Mouse (Mus musculus): ENCODE data around the gene Nell2. TPM values are rescaled to one million over a fixed set of nuclear protein-coding genes. Genes with fewer than 3 reads are reported as not detected.
A peak's percentile ranks its signal among the peaks of the same experiment; 100 is the strongest.

The Nell2 gene
- 21.0 and 24.5 TPM in 2 replicates for polyA plus RNA-seq (2014; fragmentation: Nextera tagmentation; extraction: Ambion mirVana)

DNA sequence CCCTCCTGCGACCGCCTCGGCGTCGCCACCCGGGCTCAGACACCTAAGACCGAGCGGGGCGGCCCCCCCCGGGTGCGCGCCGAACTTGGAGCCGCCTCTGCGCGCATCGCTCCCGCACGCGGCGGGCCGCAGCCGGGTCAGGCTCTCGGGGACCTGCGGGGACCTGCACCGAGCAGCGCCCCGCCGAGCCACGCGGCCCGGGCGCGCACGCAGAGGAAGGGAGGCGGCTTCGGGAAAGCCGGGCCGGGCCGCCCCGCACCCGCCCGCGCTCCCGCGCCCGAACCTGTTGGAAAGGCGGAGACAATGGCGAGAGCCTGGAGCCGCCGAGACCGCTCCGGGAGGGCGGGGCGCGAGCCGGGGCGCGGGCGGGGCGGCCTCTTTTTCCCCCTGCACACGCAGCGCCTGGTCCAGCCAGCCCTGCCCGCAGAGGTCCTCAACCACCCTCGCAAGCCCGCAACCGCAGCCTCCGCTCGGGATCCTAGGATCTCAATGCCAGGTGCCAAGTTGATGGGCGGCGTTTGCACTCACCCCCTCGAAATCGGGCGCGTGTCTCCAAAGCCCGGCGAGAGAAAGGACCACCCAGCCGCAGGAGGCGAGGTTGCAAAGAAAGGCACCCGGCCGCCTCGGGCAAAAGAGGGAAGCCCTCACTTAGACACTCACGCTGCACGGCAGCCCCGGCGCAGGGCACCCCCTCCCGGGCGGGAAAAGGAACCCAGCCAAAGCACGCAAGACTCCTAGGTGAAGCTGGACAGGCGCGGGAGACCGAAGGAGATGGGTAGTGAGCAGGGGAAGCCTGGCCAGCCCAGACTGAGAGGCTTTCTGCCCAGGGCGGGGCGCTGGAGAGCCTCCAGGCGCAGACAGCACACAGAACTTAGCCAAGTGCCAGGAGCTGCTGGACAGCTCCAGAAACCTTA, at the start of gene Nell2:
TSS of gene Nell2 (minus strand) at position 612 of the 914 bp plus-strand sequence.
- WGBS = under 1% methylated on average over 81 of the region's 95 CpGs
- ATAC-seq (replicated peaks; ENCODE audit: low FRiP score, low TSS enrichment, low read depth) (peak; percentile 71), DNase-seq (ENCODE audit: low spot score) (peak; percentile 82)
- Histone ChIP-seq H3K36me3 (ENCODE audit: control insufficient read depth, insufficient read depth, low read length) (no peaks in the 10 kb centered on the region), H3K9ac (ENCODE audit: low read length) (peak within 1 kb of the TSS; percentile 25), H3K27ac (ENCODE audit: low read depth) (no peak within 1 kb of the TSS), H3K9me3 (ENCODE audit: control insufficient read depth, low read length) (no peaks in the 10 kb centered on the region), H3K4me3 (ENCODE audit: low read depth, low read length) (peak within 1 kb of the TSS; percentile 57), H3K4me1 (replicated peaks; ENCODE audit: control insufficient read depth, insufficient read depth, low read length) (0 out of 2 replicates have a peak, but pooled peaks cover 5% of the 10 kb centered on the region), H3K4me2 (ENCODE audit: low read length) (peak within 1 kb of the TSS; percentile 97), H3K27me3 (replicated peaks; ENCODE audit: control insufficient read depth, insufficient read depth, low read length) (peaks cover 40% of the 10 kb centered on the region)

DNA sequence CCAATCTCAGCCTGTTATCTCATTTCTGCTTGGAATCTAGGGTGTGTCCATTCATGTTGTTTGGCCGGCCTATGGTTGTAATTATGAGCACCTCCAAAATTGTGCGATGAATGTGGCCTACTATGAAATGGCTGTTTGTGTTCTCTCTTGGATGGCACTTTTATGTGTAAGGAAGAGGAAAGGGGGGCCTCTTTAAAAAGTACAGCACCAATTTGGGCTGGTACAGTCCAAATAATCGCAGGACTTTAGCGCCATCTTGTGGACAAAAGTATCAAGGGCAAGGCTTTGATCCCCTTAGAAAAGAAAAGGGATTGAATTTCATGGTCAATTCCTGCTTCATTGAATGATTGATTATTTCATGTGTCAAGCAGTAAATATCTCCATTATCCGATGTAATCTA, 46.3 kb upstream of the Nell2 start:
- no peaks in the 10 kb centered on the region for H3K36me3 ChIP-seq (ENCODE audit: control insufficient read depth, insufficient read depth, low read length)
- H3K9me3 ChIP-seq (ENCODE audit: control insufficient read depth, low read length) = no peaks in the 10 kb centered on the region
- no peaks in the 10 kb centered on the region for H3K27me3 ChIP-seq (replicated peaks; ENCODE audit: control insufficient read depth, insufficient read depth, low read length)
- WGBS = 14% methylated on average over 5 of the region's 5 CpGs
- ATAC-seq (replicated peaks; ENCODE audit: low FRiP score, low TSS enrichment, low read depth) = 0 out of 2 replicates have a peak, but pooled peaks have one; percentile 36
- no peak overlapping the region for H3K4me3 ChIP-seq (ENCODE audit: low read depth, low read length)
- DNase-seq (ENCODE audit: low spot score) = peak; percentile 73
- no peaks in the 10 kb centered on the region for H3K4me1 ChIP-seq (replicated peaks; ENCODE audit: control insufficient read depth, insufficient read depth, low read length)
- H3K4me2 ChIP-seq (ENCODE audit: low read length) = no peak overlapping the region
- H3K27ac ChIP-seq (ENCODE audit: low read depth) = no peak overlapping the region
- H3K9ac ChIP-seq (ENCODE audit: low read length) = no peak overlapping the region

DNA sequence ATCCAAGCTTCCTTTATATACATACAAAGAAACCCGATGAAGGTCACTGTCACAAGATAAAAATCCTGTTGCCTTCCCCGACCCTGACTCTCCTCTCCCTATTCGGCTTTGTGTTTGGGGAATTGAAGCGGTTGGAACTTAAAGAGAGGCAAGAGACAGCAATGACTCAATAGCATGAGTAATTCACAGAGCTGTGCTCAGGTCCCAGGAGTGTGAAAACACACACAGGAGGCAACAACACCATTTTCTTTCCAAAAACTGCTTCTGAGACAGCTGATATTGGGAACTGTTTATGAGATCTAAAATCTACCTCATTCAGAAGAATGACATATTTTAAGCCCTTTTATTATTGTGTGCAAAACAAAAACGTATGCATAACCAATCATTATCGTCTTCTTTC, 41.2 kb upstream of the Nell2 start:
- H3K27me3 ChIP-seq (replicated peaks; ENCODE audit: control insufficient read depth, insufficient read depth, low read length) = no peaks in the 10 kb centered on the region
- no peak overlapping the region for H3K27ac ChIP-seq (ENCODE audit: low read depth)
- WGBS = 86% methylated on average over 6 of the region's 6 CpGs
- H3K4me1 ChIP-seq (replicated peaks; ENCODE audit: control insufficient read depth, insufficient read depth, low read length) = no peaks in the 10 kb centered on the region
- H3K4me3 ChIP-seq (ENCODE audit: low read depth, low read length) = no peak overlapping the region
- no peak overlapping the region for H3K4me2 ChIP-seq (ENCODE audit: low read length)
- H3K9me3 ChIP-seq (ENCODE audit: control insufficient read depth, low read length) = no peaks in the 10 kb centered on the region
- DNase-seq (ENCODE audit: low spot score) (no peak), ATAC-seq (replicated peaks; ENCODE audit: low FRiP score, low TSS enrichment, low read depth) (no peak)
- H3K36me3 ChIP-seq (ENCODE audit: control insufficient read depth, insufficient read depth, low read length) = no peaks in the 10 kb centered on the region
- H3K9ac ChIP-seq (ENCODE audit: low read length) = no peak overlapping the region

DNA sequence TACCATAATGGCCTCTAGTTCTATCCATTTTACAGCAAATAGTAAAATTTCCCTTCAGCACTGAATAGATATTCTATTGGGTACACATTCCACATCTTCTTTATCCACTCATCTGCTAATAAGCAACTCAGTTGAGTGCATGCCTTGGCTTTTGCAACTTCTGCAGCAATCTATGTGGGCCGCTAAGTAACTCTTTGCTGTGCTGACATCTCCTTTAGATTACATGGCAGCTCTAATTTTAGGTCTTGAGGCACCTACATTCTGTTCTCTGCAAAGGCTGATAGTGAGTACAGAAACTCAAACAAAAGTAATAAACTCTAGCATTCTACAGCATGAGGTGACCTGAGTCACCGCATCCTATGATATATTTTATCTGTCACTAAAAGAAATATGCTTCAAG, 36.8 kb upstream of the Nell2 start:
- no peaks in the 10 kb centered on the region for H3K27me3 ChIP-seq (replicated peaks; ENCODE audit: control insufficient read depth, insufficient read depth, low read length)
- no peaks in the 10 kb centered on the region for H3K36me3 ChIP-seq (ENCODE audit: control insufficient read depth, insufficient read depth, low read length)
- ATAC-seq (replicated peaks; ENCODE audit: low FRiP score, low TSS enrichment, low read depth) (no peak), DNase-seq (ENCODE audit: low spot score) (no peak)
- no peak overlapping the region for H3K9ac ChIP-seq (ENCODE audit: low read length)
- H3K4me1 ChIP-seq (replicated peaks; ENCODE audit: control insufficient read depth, insufficient read depth, low read length) = no peaks in the 10 kb centered on the region
- H3K27ac ChIP-seq (ENCODE audit: low read depth) = no peak overlapping the region
- H3K9me3 ChIP-seq (ENCODE audit: control insufficient read depth, low read length) = no peaks in the 10 kb centered on the region
- WGBS = 94% methylated on average over 2 of the region's 2 CpGs
- no peak overlapping the region for H3K4me2 ChIP-seq (ENCODE audit: low read length)
- no peak overlapping the region for H3K4me3 ChIP-seq (ENCODE audit: low read depth, low read length)

DNA sequence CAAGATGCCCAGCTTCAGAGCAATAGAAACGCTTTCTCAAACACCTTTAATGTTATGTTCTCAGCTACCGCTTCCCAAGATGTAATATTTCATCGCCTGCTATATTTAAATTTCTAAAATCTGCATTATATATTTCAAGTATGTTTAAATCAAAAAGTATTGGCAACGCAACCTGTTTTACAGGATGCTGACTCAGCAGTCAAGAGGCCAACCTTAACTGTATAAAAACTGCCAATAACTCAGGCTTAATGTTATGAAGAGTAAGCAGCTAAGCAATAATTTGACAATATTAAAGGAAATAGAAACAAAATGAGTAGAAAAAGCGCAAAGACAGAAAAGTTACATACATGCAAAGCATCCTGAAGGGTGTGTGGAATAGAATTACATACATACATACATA, 32.9 kb upstream of the Nell2 start:
- 93% methylated on average over 5 of the region's 5 CpGs for WGBS
- H3K9ac ChIP-seq (ENCODE audit: low read length) = no peak overlapping the region
- H3K4me2 ChIP-seq (ENCODE audit: low read length) = no peak overlapping the region
- H3K27me3 ChIP-seq (replicated peaks; ENCODE audit: control insufficient read depth, insufficient read depth, low read length) = no peaks in the 10 kb centered on the region
- DNase-seq (ENCODE audit: low spot score) (no peak), ATAC-seq (replicated peaks; ENCODE audit: low FRiP score, low TSS enrichment, low read depth) (no peak)
- no peak overlapping the region for H3K4me3 ChIP-seq (ENCODE audit: low read depth, low read length)
- no peaks in the 10 kb centered on the region for H3K9me3 ChIP-seq (ENCODE audit: control insufficient read depth, low read length)
- no peaks in the 10 kb centered on the region for H3K4me1 ChIP-seq (replicated peaks; ENCODE audit: control insufficient read depth, insufficient read depth, low read length)
- H3K36me3 ChIP-seq (ENCODE audit: control insufficient read depth, insufficient read depth, low read length) = no peaks in the 10 kb centered on the region
- no peak overlapping the region for H3K27ac ChIP-seq (ENCODE audit: low read depth)

DNA sequence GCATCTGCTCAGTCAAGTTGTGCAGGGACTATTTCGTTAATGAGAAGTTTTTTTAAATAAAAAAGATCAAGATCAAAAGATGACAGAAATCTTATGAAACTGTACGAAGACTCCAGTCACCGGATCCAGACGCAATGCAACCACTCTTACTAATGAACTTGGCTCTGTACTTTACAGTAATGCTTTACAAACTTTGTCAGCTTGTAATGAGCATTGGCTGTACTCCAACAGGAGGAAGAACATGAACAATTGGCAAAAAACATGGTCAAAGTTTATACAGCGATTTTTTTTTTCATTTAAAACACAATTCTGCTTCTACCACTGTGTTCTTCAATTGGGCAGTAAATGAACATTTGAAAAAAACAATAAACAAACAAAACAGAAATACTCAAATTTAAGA, 21.7 kb upstream of the Nell2 start:
- Histone ChIP-seq H3K27ac (ENCODE audit: low read depth) (no peak overlapping the region), H3K4me3 (ENCODE audit: low read depth, low read length) (no peak overlapping the region), H3K27me3 (replicated peaks; ENCODE audit: control insufficient read depth, insufficient read depth, low read length) (no peaks in the 10 kb centered on the region), H3K4me2 (ENCODE audit: low read length) (no peak overlapping the region), H3K4me1 (replicated peaks; ENCODE audit: control insufficient read depth, insufficient read depth, low read length) (no peaks in the 10 kb centered on the region), H3K9ac (ENCODE audit: low read length) (no peak overlapping the region), H3K9me3 (ENCODE audit: control insufficient read depth, low read length) (no peaks in the 10 kb centered on the region), H3K36me3 (ENCODE audit: control insufficient read depth, insufficient read depth, low read length) (no peaks in the 10 kb centered on the region)
- DNase-seq (ENCODE audit: low spot score) (no peak), ATAC-seq (replicated peaks; ENCODE audit: low FRiP score, low TSS enrichment, low read depth) (no peak)
- WGBS = 84% methylated on average over 5 of the region's 5 CpGs

DNA sequence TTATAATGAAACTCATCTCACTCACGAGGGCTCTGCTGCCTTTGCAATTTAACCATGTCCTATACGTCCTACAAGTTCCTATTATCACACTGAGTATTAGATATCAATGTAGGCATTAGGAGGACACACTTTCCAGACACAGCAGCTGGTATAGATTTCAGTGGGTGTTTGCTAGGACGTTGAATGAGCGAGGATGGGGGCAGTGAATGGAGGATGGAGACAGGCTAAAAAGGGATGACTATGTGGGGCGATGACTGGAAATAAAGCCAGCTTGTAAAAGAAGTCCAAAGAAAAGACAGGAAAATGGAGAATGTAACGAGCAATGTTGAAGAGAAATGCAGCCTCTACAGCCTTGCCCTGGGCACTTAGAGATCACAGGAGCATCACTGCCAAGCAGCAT, 14.3 kb upstream of the Nell2 start:
- Histone ChIP-seq H3K4me1 (replicated peaks; ENCODE audit: control insufficient read depth, insufficient read depth, low read length) (no peaks in the 10 kb centered on the region), H3K4me2 (ENCODE audit: low read length) (no peak overlapping the region), H3K9ac (ENCODE audit: low read length) (no peak overlapping the region), H3K27ac (ENCODE audit: low read depth) (no peak overlapping the region), H3K36me3 (ENCODE audit: control insufficient read depth, insufficient read depth, low read length) (no peaks in the 10 kb centered on the region), H3K9me3 (ENCODE audit: control insufficient read depth, low read length) (no peaks in the 10 kb centered on the region), H3K27me3 (replicated peaks; ENCODE audit: control insufficient read depth, insufficient read depth, low read length) (no peaks in the 10 kb centered on the region), H3K4me3 (ENCODE audit: low read depth, low read length) (no peak overlapping the region)
- ATAC-seq (replicated peaks; ENCODE audit: low FRiP score, low TSS enrichment, low read depth) = no peak
- 76% methylated on average over 6 of the region's 6 CpGs for whole genome bisulfite sequencing
- DNase-seq (ENCODE audit: low spot score) = no peak

DNA sequence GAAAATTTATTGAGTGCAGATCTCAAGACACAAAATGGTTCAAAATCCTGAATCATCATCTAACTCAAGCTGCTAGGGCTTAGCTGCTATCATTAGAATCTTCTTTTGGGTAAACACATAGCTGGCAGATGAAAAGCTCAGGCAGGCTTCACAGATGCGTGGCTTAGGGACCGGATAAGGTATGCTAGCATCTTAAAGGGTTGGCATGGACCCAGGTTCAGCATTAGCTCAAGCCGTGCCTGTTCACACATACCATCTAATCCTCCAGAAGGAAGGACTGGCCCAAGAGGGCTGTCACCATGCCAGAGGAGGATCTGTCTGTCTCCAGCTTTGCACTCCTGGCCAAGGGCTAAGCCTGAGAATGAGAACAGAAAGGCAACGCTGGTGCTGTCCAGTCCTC, 8.4 kb upstream of the Nell2 start:
- WGBS = 75% methylated on average over 4 of the region's 4 CpGs
- no peak overlapping the region for H3K4me3 ChIP-seq (ENCODE audit: low read depth, low read length)
- H3K4me1 ChIP-seq (replicated peaks; ENCODE audit: control insufficient read depth, insufficient read depth, low read length) = no peaks in the 10 kb centered on the region
- no peak for DNase-seq (ENCODE audit: low spot score)
- H3K9ac ChIP-seq (ENCODE audit: low read length) = no peak overlapping the region
- no peaks in the 10 kb centered on the region for H3K27me3 ChIP-seq (replicated peaks; ENCODE audit: control insufficient read depth, insufficient read depth, low read length)
- H3K27ac ChIP-seq (ENCODE audit: low read depth) = no peak overlapping the region
- no peaks in the 10 kb centered on the region for H3K9me3 ChIP-seq (ENCODE audit: control insufficient read depth, low read length)
- ATAC-seq (replicated peaks; ENCODE audit: low FRiP score, low TSS enrichment, low read depth) = no peak
- H3K36me3 ChIP-seq (ENCODE audit: control insufficient read depth, insufficient read depth, low read length) = no peaks in the 10 kb centered on the region
- H3K4me2 ChIP-seq (ENCODE audit: low read length) = no peak overlapping the region

DNA sequence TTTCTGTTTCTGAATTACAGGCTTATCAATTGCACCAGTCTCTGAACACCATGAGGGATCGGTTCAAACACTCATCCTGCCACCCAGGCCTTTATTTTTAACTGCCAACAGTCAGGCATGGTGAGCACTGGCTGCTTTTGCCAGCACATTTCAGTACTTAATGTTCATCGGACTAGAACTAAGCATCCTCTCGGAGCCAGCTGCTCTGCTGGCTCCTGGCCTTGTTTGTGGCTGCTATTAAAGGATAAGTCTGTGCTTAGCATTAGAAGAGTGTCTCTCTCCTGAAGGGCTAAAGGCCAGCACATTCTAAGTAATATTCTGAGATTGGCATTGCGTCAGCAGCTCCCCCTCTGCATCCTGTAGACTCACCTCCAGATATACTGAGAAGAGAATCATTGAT, 7.9 kb upstream of the Nell2 start:
- 86% methylated on average over 4 of the region's 4 CpGs for WGBS
- Histone ChIP-seq H3K9ac (ENCODE audit: low read length) (no peak overlapping the region), H3K9me3 (ENCODE audit: control insufficient read depth, low read length) (no peaks in the 10 kb centered on the region), H3K4me3 (ENCODE audit: low read depth, low read length) (no peak overlapping the region), H3K4me2 (ENCODE audit: low read length) (no peak overlapping the region), H3K4me1 (replicated peaks; ENCODE audit: control insufficient read depth, insufficient read depth, low read length) (no peaks in the 10 kb centered on the region), H3K36me3 (ENCODE audit: control insufficient read depth, insufficient read depth, low read length) (no peaks in the 10 kb centered on the region), H3K27ac (ENCODE audit: low read depth) (no peak overlapping the region), H3K27me3 (replicated peaks; ENCODE audit: control insufficient read depth, insufficient read depth, low read length) (no peaks in the 10 kb centered on the region)
- no peak for ATAC-seq (replicated peaks; ENCODE audit: low FRiP score, low TSS enrichment, low read depth)
- DNase-seq (ENCODE audit: low spot score) = no peak
